Mouse (Mus musculus) G1E (cell line): ENCODE measurements around the gene Ddx49.

ENCODE experiments used
- CTCF ChIP-seq: IDR thresholded peaks from 2 replicates; pipeline ENCODE4 v1.5.1; 2012; ENCODE audit warnings: low read depth, low read length, inconsistent platforms, mixed read lengths
- GATA1 ChIP-seq: IDR thresholded peaks from 2 replicates; pipeline ENCODE4 v1.6.1; 2012; ENCODE audit warnings: borderline replicate concordance, low read length, inconsistent platforms, mixed read lengths
- GATA2 ChIP-seq: IDR thresholded peaks from 2 replicates; pipeline ENCODE4 v1.6.1; 2012; ENCODE audit warnings: low read depth, low read length, inconsistent platforms, borderline replicate concordance
- POLR2AphosphoS5 ChIP-seq: IDR thresholded peaks from 2 replicates; pipeline ENCODE4 v1.6.1; 2012; ENCODE audit warnings: low read depth, low read length, inconsistent platforms; ENCODE audit not compliant: insufficient replicate concordance

DNA sequence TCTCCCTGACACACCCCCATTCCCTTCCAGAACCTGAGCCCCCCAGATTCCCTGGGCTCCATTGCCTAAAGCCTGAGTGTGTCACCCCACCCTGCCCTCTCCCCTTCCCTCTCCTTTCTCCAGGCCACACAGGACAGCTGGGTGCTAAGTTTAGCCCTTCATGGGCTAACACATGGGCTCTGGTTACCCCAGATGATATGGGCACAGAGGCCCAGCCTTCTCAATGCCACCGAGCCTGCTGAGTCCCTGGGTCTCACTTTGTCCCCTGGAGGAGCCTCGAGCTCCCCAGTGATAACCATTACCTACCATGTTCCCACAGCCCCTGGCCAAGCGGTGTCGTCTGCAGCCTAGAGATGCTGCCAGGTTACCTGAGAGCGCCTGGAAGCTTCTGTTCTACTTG is 15.6 kb upstream of the Ddx49 start:
- TF ChIP-seq CTCF (no peak), GATA2 (no peak), POLR2AphosphoS5 (no peak), GATA1 (no peak)
